In genomic region chr7:142097776-142098175, GRCm38 (mm10) we compare ENCODE assay signal across 8 mouse cellular contexts. TPM values are rescaled to one million over a fixed set of nuclear protein-coding genes. Genes with fewer than 3 reads are reported as not detected.
DNase-seq lines count a peak whose midpoint lies in the region; ATAC-seq and TF ChIP-seq lines count a peak whose summit lies in the region.

No protein-coding gene starts in this region.

- peaks cover 0 to 4% of the 10 kb centered on the region in 2 experiments; a peak in 1 of 4 replicates for H3K4me1 ChIP-seq in ES-E14 (ENCODE audit: control insufficient read depth in 2 of 2, insufficient read depth in 2 of 2, low read length in 2 of 2, poor library complexity in 1 of 2)
- H3K4me1 ChIP-seq in forebrain, embryonic 12.5 days = peaks cover 28% of the 10 kb centered on the region
- no peaks in the 10 kb centered on the region for H3K4me1 ChIP-seq in lung, postnatal 0 days (ENCODE audit: insufficient read depth, low read depth, low read length)

- H3K9me3 ChIP-seq in ES-E14 (ENCODE audit: control insufficient read depth, insufficient read depth, low read depth, low read length) = no peaks in the 10 kb centered on the region
- H3K9me3 ChIP-seq in forebrain, embryonic 12.5 days = no peaks in the 10 kb centered on the region
- H3K9me3 ChIP-seq in lung, postnatal 0 days (ENCODE audit: low read length) = no peaks in the 10 kb centered on the region

- peak; percentile 62 for DNase-seq in ES-E14 (ENCODE audit: low read depth, low spot score)
- DNase-seq in c-Kit-positive CD71-positive TER-119-negative erythroid progenitor cells, embryonic 14.5 days (ENCODE audit: low read depth) = peak; percentile 70
- peak; percentile 87 for DNase-seq in heart, postnatal 4 days
- DNase-seq in layer of hippocampus, adult 18-20 months (ENCODE audit: low spot score in 2 of 2) = peak; percentile 73 to 88
- peak; percentile 92 for DNase-seq in lung, postnatal 0 days (ENCODE audit: low spot score)
- peak; percentile 72 for DNase-seq in ovary, postnatal 36 days (ENCODE audit: low spot score)
- DNase-seq in thymus, postnatal 14 days = peak; percentile 76

- peak; percentile 99 for TF ChIP-seq CTCF in lung, postnatal 0 days (IDR thresholded peaks at IDR 0.05)

- H3K27me3 ChIP-seq in forebrain, embryonic 12.5 days = peaks cover 26% of the 10 kb centered on the region
- H3K27me3 ChIP-seq in lung, postnatal 0 days (replicated peaks; ENCODE audit: insufficient read depth, low read length) = peaks cover 31% of the 10 kb centered on the region

- no peak for TF ChIP-seq EP300 in lung, postnatal 0 days (IDR thresholded peaks at IDR 0.05)

- H3K4me2 ChIP-seq in forebrain, embryonic 12.5 days = no peak overlapping the region
- no peak overlapping the region for H3K4me2 ChIP-seq in lung, postnatal 0 days (replicated peaks; ENCODE audit: low read depth, low read length)

- H3K36me3 ChIP-seq in ES-E14 (ENCODE audit: control insufficient read depth, insufficient read depth, low read length, poor library complexity, severe bottlenecking) = no peaks in the 10 kb centered on the region
- no peaks in the 10 kb centered on the region for H3K36me3 ChIP-seq in forebrain, embryonic 12.5 days (replicated peaks)
- no peaks in the 10 kb centered on the region for H3K36me3 ChIP-seq in lung, postnatal 0 days (ENCODE audit: insufficient read depth, low read length)

- no peak overlapping the region for H3K4me3 ChIP-seq in ES-E14 (ENCODE audit: insufficient read depth in 1 of 2, low read depth in 1 of 2, low read length in 2 of 2, poor library complexity in 1 of 2, severe bottlenecking in 1 of 2)
- H3K4me3 ChIP-seq in forebrain, embryonic 12.5 days (replicated peaks) = no peak overlapping the region
- no peak overlapping the region for H3K4me3 ChIP-seq in lung, postnatal 0 days (ENCODE audit: low read depth, low read length)

- ATAC-seq in forebrain, embryonic 12.5 days (ENCODE audit: low FRiP score) = peak; percentile 60
- peak; percentile 43 for ATAC-seq in lung, postnatal 0 days

- no peak overlapping the region for H3K27ac ChIP-seq in ES-E14 (ENCODE audit: insufficient read depth, low read depth, low read length, poor library complexity, severe bottlenecking)
- no peak overlapping the region for H3K27ac ChIP-seq in forebrain, embryonic 12.5 days
- H3K27ac ChIP-seq in lung, postnatal 0 days (ENCODE audit: low read length) = no peak overlapping the region

- 10% methylated on average over 9 of the region's 9 CpGs for WGBS in forebrain, embryonic 12.5 days
- 8% methylated on average over 9 of the region's 9 CpGs for WGBS in lung, postnatal 0 days

- H3K9ac ChIP-seq in ES-E14 (ENCODE audit: insufficient read depth, low read depth, low read length, poor library complexity, severe bottlenecking) = no peak overlapping the region
- H3K9ac ChIP-seq in forebrain, embryonic 12.5 days = no peak overlapping the region
- H3K9ac ChIP-seq in lung, postnatal 0 days (replicated peaks; ENCODE audit: low read depth) = no peak overlapping the region

- in situ Hi-C loops in ES-E14 (cut with MboI; ENCODE audit: low sequenced_read_pairs in 2 of 2, unreplicated experiment in 2 of 2) = no loop called here

TF ChIP-seq in ES-E14, 5 proteins besides CTCF, POLR2A, EP300 and RAD21:
- TF ChIP-seq MAFK (IDR thresholded peaks at IDR 0.05; ENCODE audit: insufficient read depth, low read depth, low read length) = no peak
- TF ChIP-seq ZC3H11A (IDR thresholded peaks at IDR 0.05; ENCODE audit: borderline replicate concordance, low read depth, low read length) = peak; percentile 60; the same call in 1 of the 2 replicates

RNA-seq across cellular contexts. Expression of gene Dusp8, which starts 2.1 kb away (rescaled TPM):
- total RNA-seq in ES-E14 (2012; rRNA removed) = 0.69 and 1.2 TPM in 2 replicates
- 45.0 and 45.8 TPM in 2 replicates for polyA plus RNA-seq in forebrain, embryonic 12.5 days (2016; fragmentation: Nextera tagmentation; extraction: Ambion mirVana)
- total RNA-seq in heart, postnatal 4 days (2021) = 10 to 100 TPM; 37.7 to 43.0 TPM
- 100 to 1,000 TPM; 130 to 133 TPM for total RNA-seq in layer of hippocampus, adult 18-20 months (2021)
- polyA plus RNA-seq in lung, postnatal 0 days (2015; fragmentation: Nextera tagmentation; extraction: Ambion mirVana) = 5.5 and 6.0 TPM in 2 replicates

RNA-seq across cellular contexts. Expression of gene Gm45618, which starts 22.8 kb away (rescaled TPM):
- not detected in 2 replicates for total RNA-seq in ES-E14 (2012; rRNA removed)
- polyA plus RNA-seq in forebrain, embryonic 12.5 days (2016; fragmentation: Nextera tagmentation; extraction: Ambion mirVana) = not detected in 2 replicates
- total RNA-seq in heart, postnatal 4 days (2021) = not detected
- not detected for total RNA-seq in layer of hippocampus, adult 18-20 months (2021)
- not detected in 2 replicates for polyA plus RNA-seq in lung, postnatal 0 days (2015; fragmentation: Nextera tagmentation; extraction: Ambion mirVana)

RNA-seq across cellular contexts. Expression of gene Mob2, which starts 36.9 kb away (rescaled TPM):
- total RNA-seq in ES-E14 (2012; rRNA removed) = 30.7 and 31.8 TPM in 2 replicates
- polyA plus RNA-seq in forebrain, embryonic 12.5 days (2016; fragmentation: Nextera tagmentation; extraction: Ambion mirVana) = 46.4 and 46.9 TPM in 2 replicates
- 10 to 100 TPM; 33.4 to 33.6 TPM for total RNA-seq in heart, postnatal 4 days (2021)
- total RNA-seq in layer of hippocampus, adult 18-20 months (2021) = 10 to 100 TPM; 29.0 to 32.0 TPM
- 85.9 and 104 TPM in 2 replicates for polyA plus RNA-seq in lung, postnatal 0 days (2015; fragmentation: Nextera tagmentation; extraction: Ambion mirVana)

RNA-seq across cellular contexts. Expression of gene Gm39115, which starts 38.1 kb away (rescaled TPM):
- not detected in 2 replicates for total RNA-seq in ES-E14 (2012; rRNA removed)
- not detected in 2 replicates for polyA plus RNA-seq in forebrain, embryonic 12.5 days (2016; fragmentation: Nextera tagmentation; extraction: Ambion mirVana)
- total RNA-seq in heart, postnatal 4 days (2021) = not detected
- not detected for total RNA-seq in layer of hippocampus, adult 18-20 months (2021)
- not detected in 2 replicates for polyA plus RNA-seq in lung, postnatal 0 days (2015; fragmentation: Nextera tagmentation; extraction: Ambion mirVana)

RNA-seq across cellular contexts. Expression of gene Gm45337, which starts 46.6 kb away (rescaled TPM):
- total RNA-seq in ES-E14 (2012; rRNA removed) = not detected in 2 replicates
- not detected in 2 replicates for polyA plus RNA-seq in forebrain, embryonic 12.5 days (2016; fragmentation: Nextera tagmentation; extraction: Ambion mirVana)
- total RNA-seq in heart, postnatal 4 days (2021) = not detected
- total RNA-seq in layer of hippocampus, adult 18-20 months (2021) = not detected
- not detected in 2 replicates for polyA plus RNA-seq in lung, postnatal 0 days (2015; fragmentation: Nextera tagmentation; extraction: Ambion mirVana)

Comparison
In these comparisons a context has a peak if more than half of its experiments do, and no peak if none do; other contexts are left out.
1. RNA of gene Dusp8, which starts 2.1 kb away (total RNA-seq): 130 to 133 TPM in layer of hippocampus, adult 18-20 months and 37.7 to 43.0 TPM in heart, postnatal 4 days; 0.69 to 1.2 TPM in ES-E14; every median in the first group is over 10 times any median in the second.
2. Peak in every context shown above with its lines, with median percentiles within 50 percentile points of each other: DNase-seq.